Mouse (Mus musculus): ENCODE measurements at regions not wholly inside any gene's neighbourhood (a gene's known extent, or its start where the extent isn't known, plus 50 kb on each side); places are given as distances from the start of the nearest gene placed in this dataset.

GRCm38 (mm10) chr8:86368062-86368461 is 212.4 kb downstream of the Abcc12 start:
- ChIA-PET POLR2A (interaction anchor here in 2 of 4 experiments (0.6 to 1.4 kb wide), 2 partner anchors 25 to 227 kb away, joined by 3 read pairs; no protein-coding TSS in a partner anchor), CTCF (interaction anchor here in 1 of 4 experiments (1.4 kb wide), 1 partner anchor 669 kb away, joined by 4 read pairs; no protein-coding TSS in a partner anchor)

DNA sequence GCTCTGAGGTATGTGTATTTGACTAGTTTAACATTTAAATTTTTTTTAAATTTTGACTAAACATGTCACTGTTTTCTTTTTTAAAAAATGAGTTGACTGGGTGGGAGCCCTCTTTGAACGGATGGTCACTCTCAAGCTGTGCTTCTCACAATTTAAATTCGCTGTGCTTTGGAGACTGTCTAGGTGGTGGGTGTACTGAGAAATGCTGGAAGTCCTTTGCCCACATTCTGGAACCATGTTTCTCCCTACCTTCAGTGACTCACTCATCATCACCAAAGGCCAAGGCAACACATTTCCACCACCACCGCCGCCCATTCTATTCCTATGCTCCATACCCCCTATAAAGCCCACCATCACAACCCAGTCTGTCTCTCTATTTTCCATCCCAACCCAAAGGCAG is 213.8 kb downstream of the Abcc12 start:
- POLR2A ChIA-PET: interaction anchor here in 1 of 4 experiments (0.7 kb wide), 1 partner anchor 132 kb away, joined by 3 read pairs; no protein-coding TSS in a partner anchor
- CTCF ChIA-PET: no interaction called here

- CTCF ChIA-PET: interaction anchor here in 2 of 4 experiments (0.7 to 1.8 kb wide), 5 partner anchors 14 to 667 kb away, joined by 3 to 14 read pairs (median 4); no protein-coding TSS in a partner anchor
- POLR2A ChIA-PET: no interaction called here
Measured at GRCm38 (mm10) chr8:86365726-86366125, 214.8 kb downstream of the Abcc12 start.

DNA sequence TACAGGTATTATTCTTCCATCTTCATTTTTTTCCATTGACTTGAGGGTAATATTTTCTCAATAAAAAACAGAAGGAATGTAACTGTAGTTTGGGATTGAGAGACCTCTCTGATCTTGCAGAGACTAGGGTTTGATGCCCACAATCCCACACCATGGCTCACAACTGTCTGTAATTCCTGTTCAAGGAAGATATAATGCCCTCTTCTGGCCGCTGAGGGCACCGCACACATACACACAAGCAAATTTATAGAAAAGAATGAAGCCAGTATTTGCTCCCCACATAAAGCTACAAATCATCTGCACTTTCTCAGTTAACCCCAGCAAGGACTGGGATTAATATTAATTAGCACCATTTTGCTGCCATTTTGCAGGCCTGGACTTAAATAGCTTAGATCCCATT is 215.6 kb downstream of the Abcc12 start:
- ChIA-PET CTCF (interaction anchor here (0.5 to 1.8 kb wide), 7 partner anchors 15 to 666 kb away, joined by 3 to 14 read pairs (median 4); no protein-coding TSS in a partner anchor), POLR2A (no interaction called here)

- ChIA-PET POLR2A (interaction anchor here in 1 of 4 experiments (0.6 kb wide), 1 partner anchor 20 kb away, joined by 3 read pairs; no protein-coding TSS in a partner anchor), CTCF (interaction anchor here in 3 of 4 experiments (0.6 to 1.3 kb wide), 6 partner anchors 13 to 953 kb away, joined by 3 to 6 read pairs (median 4); no protein-coding TSS in a partner anchor)
Measured at GRCm38 (mm10) chr8:86360283-86360682, 220.2 kb downstream of the Abcc12 start.

DNA sequence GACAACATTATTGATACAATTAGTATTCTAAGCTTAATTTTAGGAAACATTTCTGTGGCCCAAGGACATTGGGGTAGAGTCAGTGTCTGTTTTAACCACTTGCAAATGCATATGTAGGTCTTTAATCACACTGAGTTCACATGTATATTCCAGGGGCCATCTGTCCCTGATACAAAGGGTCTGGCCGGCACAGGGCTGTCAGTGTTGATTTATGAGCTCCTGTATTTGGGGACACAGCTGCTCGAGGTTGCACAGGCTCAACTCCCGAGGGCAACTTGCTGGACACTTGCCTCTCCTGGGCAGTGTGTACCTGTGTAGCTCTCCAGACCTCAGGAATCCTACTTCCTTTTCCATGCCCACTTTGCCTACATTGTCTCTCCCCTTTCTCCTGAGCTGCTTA is 221.0 kb downstream of the Abcc12 start:
- ChIA-PET CTCF (interaction anchor here in 1 of 4 experiments (0.7 kb wide), 1 partner anchor 12 kb away, joined by 3 read pairs; no protein-coding TSS in a partner anchor), POLR2A (interaction anchor here in 1 of 4 experiments (0.5 kb wide), 1 partner anchor 429 kb away, joined by 3 read pairs; no protein-coding TSS in a partner anchor)

- POLR2A ChIA-PET: no interaction called here
- CTCF ChIA-PET: no interaction called here
Measured at GRCm38 (mm10) chr8:86353816-86354215, 226.7 kb downstream of the Abcc12 start.

GRCm38 (mm10) chr8:86351545-86352190 is 228.8 kb downstream of the Abcc12 start:
- CTCF ChIA-PET: interaction anchor here in 1 of 4 experiments (1.1 kb wide), 1 partner anchor 124 kb away, joined by 3 read pairs; no protein-coding TSS in a partner anchor

DNA sequence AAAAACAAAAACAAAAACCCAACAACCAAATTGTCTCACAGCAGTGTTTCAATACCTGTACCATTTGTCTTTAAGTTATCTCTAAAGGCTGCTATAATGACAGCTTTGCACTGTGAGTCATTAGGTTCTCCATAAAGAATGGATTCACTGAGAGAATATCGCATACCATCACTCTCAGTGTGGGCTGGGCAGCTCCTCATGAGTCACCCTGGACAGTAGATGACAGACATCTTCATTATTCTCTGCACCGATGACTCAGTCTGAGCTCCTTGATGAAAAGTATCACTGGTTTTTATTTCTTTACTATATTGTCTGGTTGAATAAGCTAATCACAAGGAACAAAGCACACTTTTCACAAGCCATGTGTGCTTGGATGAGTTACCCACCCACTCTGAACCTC is 230.4 kb downstream of the Abcc12 start:
- CTCF ChIA-PET: interaction anchor here in 1 of 4 experiments (0.7 kb wide), 1 partner anchor 1000 kb away, joined by 7 read pairs; no protein-coding TSS in a partner anchor

More at GRCm38 (mm10) chr8:86351545-86352190, 228.8 kb downstream of the Abcc12 start:
- POLR2A ChIA-PET: no interaction called here

GRCm38 (mm10) chr8:86342016-86342684 is 238.3 kb downstream of the Abcc12 start:
- POLR2A ChIA-PET: no interaction called here
- CTCF ChIA-PET: no interaction called here

More for the DNA sequence above, 230.4 kb downstream of the Abcc12 start:
- POLR2A ChIA-PET: interaction anchor here in 1 of 4 experiments (1.0 kb wide), 1 partner anchor 509 kb away, joined by 4 read pairs; the partner anchor contains the start of genes Itfg1 and Phkb

GRCm38 (mm10) chr8:86338574-86339264 is 241.8 kb downstream of the Abcc12 start:
- POLR2A ChIA-PET: interaction anchor here in 1 of 4 experiments (0.7 kb wide), 1 partner anchor 197 kb away, joined by 4 read pairs; no protein-coding TSS in a partner anchor
- CTCF ChIA-PET: no interaction called here

- POLR2A ChIA-PET: no interaction called here
- CTCF ChIA-PET: no interaction called here
Measured at GRCm38 (mm10) chr8:86331383-86331782, 249.1 kb downstream of the Abcc12 start.

DNA sequence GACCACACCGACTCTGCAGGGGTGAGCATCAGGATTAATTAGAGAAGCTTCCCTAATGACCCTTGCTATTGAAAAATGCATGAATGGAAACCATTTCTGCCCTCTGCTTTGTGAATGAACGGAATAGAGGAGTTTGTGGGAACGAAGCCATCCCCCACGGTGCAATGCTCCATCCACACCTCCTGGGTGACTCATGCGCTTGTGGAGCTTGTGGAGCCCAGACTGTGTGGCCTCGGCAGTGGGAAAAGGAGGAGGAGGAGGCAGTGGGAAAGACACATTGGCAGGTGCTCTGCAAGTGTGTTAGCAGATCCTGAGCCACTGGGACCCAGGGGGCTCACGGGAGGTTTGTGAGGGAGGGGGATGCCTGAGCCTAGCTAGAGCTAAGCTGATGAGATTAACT is 251.9 kb downstream of the Abcc12 start:
- ChIA-PET CTCF (no interaction called here), POLR2A (no interaction called here)

- POLR2A ChIA-PET: no interaction called here
- CTCF ChIA-PET: no interaction called here
Measured at GRCm38 (mm10) chr8:86327982-86328381, 252.5 kb downstream of the Abcc12 start.

DNA sequence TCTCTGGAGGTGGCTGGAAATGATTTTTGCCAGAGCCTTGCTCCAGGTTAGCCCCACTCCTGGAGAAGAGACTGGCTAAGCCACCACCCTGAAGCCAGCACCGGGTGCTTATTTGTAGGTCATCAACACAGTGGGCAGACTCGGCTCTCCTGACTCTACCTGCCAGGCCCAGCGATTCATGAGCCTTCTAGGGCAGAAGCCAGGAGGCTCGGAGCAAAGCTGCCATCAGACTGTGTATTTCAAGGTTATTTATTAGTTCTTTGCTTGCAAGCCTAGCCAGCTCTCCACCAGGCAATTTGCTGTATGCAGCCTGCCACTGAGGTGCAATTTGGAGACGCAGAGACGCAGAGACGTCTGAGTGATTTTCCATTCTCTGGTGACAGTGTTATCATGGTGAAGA is 255.4 kb downstream of the Abcc12 start:
- CTCF ChIA-PET: no interaction called here
- POLR2A ChIA-PET: no interaction called here

DNA sequence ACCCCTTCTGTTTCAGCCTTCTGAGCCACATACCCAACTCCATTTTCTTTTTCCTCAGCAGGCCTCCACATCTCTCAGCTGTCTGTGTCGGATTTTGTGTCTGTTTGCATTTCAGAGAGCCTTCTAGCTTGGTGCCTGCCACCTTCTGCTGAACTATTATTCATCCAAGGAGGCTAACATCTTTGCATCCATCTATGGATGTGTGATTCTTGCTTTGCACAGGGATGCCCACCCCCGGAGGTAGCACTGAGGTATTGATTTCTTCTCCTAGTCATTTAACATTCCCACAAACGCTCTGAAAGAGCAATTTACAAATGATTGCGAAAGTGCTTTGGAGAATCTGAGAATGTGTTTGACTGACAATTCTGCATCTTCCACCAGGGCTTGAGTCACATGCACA is 255.9 kb downstream of the Abcc12 start:
- POLR2A ChIA-PET: no interaction called here
- CTCF ChIA-PET: interaction anchor here in 1 of 4 experiments (0.7 kb wide), 1 partner anchor 583 kb away, joined by 3 read pairs; no protein-coding TSS in a partner anchor

- POLR2A ChIA-PET: no interaction called here
- CTCF ChIA-PET: no interaction called here
Measured at GRCm38 (mm10) chr8:86323823-86324222, 256.7 kb downstream of the Abcc12 start.

DNA sequence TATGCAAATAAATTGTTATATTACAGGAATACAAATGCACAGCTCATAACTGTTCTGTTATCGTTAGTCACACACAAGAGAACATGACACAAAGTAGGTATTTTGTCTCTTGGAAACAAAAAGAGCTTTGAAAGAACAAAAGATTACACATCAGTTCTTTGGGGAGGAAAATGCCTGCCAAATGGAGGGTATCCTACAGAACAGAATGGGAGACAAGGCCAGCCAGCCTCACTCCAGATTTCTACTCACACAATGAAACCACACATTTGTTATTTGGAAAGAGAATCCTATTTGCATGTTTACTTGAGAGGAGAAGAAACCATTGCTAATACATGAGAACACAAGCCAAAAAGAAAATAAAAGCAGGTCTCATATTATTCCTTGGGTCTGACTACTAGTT is 258.0 kb downstream of the Abcc12 start:
- ChIA-PET CTCF (no interaction called here), POLR2A (no interaction called here)

DNA sequence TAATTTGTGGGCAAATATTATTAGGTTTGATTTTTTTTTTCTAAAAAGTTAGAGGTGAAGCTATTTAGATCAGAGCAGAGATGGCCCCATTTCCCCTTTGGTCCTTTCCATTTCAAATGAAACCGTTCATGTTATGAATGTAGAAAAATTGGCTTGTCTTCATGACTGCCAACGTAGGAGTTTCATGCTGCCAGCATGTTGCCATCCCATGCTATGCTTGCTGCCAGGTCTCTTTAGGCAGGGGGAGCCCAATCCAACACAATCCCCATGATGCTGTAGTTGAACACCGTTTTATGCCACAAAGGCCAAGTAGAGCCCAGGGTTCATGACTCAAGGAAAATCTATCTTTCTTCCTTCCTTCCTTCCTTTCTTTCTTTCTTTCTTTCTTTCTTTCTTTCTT is 259.5 kb downstream of the Abcc12 start:
- POLR2A ChIA-PET: interaction anchor here in 1 of 4 experiments (0.6 kb wide), 1 partner anchor 19 kb away, joined by 3 read pairs; no protein-coding TSS in a partner anchor
- CTCF ChIA-PET: no interaction called here
